Mouse (Mus musculus) lung, embryonic 15.5 days (tissue): ENCODE results near the gene Capzb. TPM values are rescaled to one million over a fixed set of nuclear protein-coding genes. Genes with fewer than 3 reads are reported as not detected.

Experiments
- ATAC-seq: fragments of 200-750 bp; cut with Nextera tagmentation; 2 replicates; pipeline ENCODE4 v1.8.0; 2017; ENCODE audit warnings: moderate number of reproducible peaks, borderline replicate concordance; ENCODE audit not compliant: low FRiP score, low TSS enrichment; ENCODE audit errors: extremely low read depth
- H3K27ac ChIP-seq: fragments of 300-500 bp; sonication (generic); 2 replicates; pipeline ENCODE4 v1.5.1; 2015; ENCODE audit warnings: moderate library complexity, mild to moderate bottlenecking, inconsistent platforms
- H3K27me3 ChIP-seq: fragments of 300-500 bp; sonication (generic); 2 replicates; pipeline ENCODE4 v1.6.1; 2015; ENCODE audit warnings: inconsistent platforms
- H3K36me3 ChIP-seq: fragments of 300-500 bp; sonication (generic); 2 replicates; pipeline ENCODE4 v1.6.1; 2015; ENCODE audit warnings: inconsistent platforms
- H3K4me1 ChIP-seq: fragments of 300-500 bp; sonication (generic); 2 replicates; pipeline ENCODE4 v1.6.1; 2015; ENCODE audit warnings: inconsistent platforms
- H3K4me2 ChIP-seq: fragments of 300-500 bp; sonication (generic); 2 replicates; pipeline ENCODE4 v1.6.1; 2015; ENCODE audit warnings: inconsistent platforms, mild to moderate bottlenecking, moderate library complexity
- H3K4me3 ChIP-seq: fragments of 300-500 bp; sonication (generic); 2 replicates; pipeline ENCODE4 v1.5.1; 2015; ENCODE audit warnings: mild to moderate bottlenecking, inconsistent platforms
- H3K9ac ChIP-seq: fragments of 300-500 bp; sonication (generic); 2 replicates; pipeline ENCODE4 v1.6.1; 2015; ENCODE audit warnings: inconsistent platforms
- H3K9me3 ChIP-seq: fragments of 300-500 bp; sonication (generic); 2 replicates; pipeline ENCODE4 v1.6.1; 2016; ENCODE audit warnings: inconsistent platforms
- WGBS: fragments of 180-500 bp; shearing (Covaris S2); methylation state at CpG from one replicate; pipeline ENCODE4 v1.1.7; 2015; 5-methylcytosine and 5-hydroxymethylcytosine counted together
- polyA plus RNA-seq: library from polyadenylated mRNA; unstranded; fragments of >200 nt; fragmentation: Nextera tagmentation; extraction: Ambion mirVana; gene quantifications from 2 replicates; pipeline ENCODE4 v1.2.1, GENCODE M21; 2015

Gene Capzb
- polyA plus RNA-seq, 1 experiment from 2014 or later, result 467 TPM

DNA sequence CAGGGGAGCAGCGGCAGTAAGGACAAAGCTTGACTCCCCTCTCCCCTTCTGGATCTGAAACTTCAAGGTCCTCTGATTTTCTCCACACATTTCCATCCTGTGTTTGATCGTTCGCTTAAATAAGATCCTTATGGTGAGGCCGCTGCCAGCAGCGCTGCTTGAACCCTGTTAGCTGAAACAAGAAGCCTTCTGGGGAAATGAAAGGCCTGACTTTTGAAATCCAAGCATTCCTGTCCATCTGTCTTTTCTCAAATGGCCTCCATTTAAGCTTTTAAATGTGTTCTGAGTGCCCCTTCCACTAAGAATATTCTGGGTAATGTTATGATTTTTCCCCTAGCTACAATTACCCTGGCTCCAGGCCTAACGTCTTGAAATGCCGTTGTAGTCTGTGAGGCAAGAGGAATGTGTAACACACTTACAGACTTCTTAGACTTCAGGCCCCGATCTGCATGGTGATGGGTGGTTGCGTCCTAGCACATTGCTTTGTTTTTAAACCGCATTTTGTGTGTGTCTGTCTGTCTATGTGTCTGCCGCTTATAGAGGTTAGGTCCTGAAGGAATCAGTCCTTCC lies 66.7 kb downstream of the Capzb start:
- Histone ChIP-seq H3K4me3 (no peak overlapping the region), H3K4me1 (peaks cover 34% of the 10 kb centered on the region), H3K27me3 (no peaks in the 10 kb centered on the region), H3K9ac (no peak overlapping the region), H3K9me3 (no peaks in the 10 kb centered on the region), H3K36me3 (peaks cover 55% of the 10 kb centered on the region), H3K27ac (peak overlapping the region; percentile 90), H3K4me2 (no peak overlapping the region)
- 68% methylated on average over 11 of the region's 11 CpGs for WGBS
- ATAC-seq, result no peak

DNA sequence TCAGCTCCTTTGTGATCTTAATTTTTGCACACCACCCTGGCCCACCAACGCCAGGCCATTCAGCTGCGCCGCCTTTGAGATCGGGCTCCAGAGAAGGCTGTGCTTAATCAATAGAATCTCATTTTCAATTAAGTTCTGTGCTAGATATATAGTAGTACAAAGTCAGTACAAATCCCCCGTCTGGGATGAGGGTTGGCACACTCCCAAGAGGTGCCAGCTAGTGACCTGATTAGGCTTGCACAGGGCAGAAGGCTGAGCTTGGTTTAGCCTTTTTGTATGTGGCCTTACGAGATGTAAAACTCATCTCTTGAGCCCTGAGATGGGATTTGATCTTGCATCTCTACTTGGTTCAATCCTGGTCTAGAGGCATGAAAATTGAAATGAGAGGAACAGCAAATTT lies 70.3 kb downstream of the Capzb start:
- Histone ChIP-seq H3K27me3 (no peaks in the 10 kb centered on the region), H3K9ac (no peak overlapping the region), H3K4me2 (no peak overlapping the region), H3K9me3 (no peaks in the 10 kb centered on the region), H3K27ac (no peak overlapping the region), H3K4me3 (no peak overlapping the region), H3K36me3 (peaks cover 75% of the 10 kb centered on the region), H3K4me1 (peaks cover 11% of the 10 kb centered on the region)
- 91% methylated on average over 6 of the region's 6 CpGs for WGBS
- ATAC-seq, result no peak

DNA sequence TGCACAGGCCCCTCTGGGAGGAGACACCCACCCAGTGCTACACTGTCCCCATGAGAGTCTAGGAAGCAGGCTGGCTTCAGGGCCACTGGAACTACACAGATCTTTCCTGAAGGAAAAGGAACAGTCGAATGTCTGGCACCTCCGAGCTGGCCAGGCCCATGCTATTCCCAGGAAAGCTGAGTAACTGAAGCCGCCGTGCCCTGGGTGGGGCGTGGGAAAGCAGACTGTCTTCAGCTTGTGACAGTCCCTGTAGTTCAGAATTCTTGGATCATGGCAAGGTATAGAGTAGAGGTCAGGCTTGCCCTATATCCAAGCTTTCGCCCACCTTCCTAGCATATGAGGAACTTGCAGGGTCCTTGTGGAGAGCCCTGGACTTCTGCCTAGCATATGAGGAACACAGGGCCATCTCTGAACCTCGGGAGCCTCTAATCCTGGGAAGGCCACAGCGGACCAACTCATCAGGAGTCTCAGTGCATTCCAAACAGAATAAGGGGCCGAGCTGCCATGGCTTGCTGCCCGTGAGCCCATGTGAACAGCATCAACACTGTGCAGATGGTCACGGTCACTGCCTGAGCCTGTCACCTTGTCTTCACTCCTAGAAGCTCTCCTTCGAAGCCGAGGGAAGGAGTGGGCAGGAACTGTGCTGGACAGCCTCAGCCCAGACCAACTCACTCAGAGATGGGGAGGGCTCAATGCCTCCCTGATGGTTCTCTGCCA lies 73.2 kb downstream of the Capzb start:
- Histone ChIP-seq H3K4me1 (no peaks in the 10 kb centered on the region), H3K4me2 (no peak overlapping the region), H3K4me3 (no peak overlapping the region), H3K36me3 (peaks cover 77% of the 10 kb centered on the region), H3K9me3 (no peaks in the 10 kb centered on the region), H3K27me3 (no peaks in the 10 kb centered on the region), H3K9ac (no peak overlapping the region), H3K27ac (no peak overlapping the region)
- no peak for ATAC-seq
- WGBS, result 86% methylated on average over 13 of the region's 13 CpGs

DNA sequence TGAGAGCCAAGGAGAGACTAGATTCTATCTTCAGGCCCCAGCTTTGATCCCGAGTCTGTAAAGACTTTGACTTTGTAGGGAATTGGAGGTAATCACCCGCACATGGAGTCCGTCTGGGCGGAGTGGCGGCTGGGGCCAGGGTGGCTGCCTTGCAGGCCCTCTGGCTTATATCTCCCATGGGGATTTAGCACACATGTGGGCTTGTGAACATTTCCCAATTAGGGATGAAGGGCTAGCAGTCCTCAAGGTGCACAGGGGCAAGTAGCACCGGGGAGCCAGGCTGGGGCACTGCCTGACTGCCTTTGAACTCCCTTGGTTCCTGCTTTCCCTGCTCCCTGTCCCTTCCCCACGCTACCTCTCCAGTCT lies 73.8 kb downstream of the Capzb start:
- Histone ChIP-seq H3K27me3 (no peaks in the 10 kb centered on the region), H3K27ac (no peak overlapping the region), H3K9ac (no peak overlapping the region), H3K9me3 (no peaks in the 10 kb centered on the region), H3K4me3 (no peak overlapping the region), H3K4me2 (no peak overlapping the region), H3K36me3 (peaks cover 74% of the 10 kb centered on the region), H3K4me1 (no peaks in the 10 kb centered on the region)
- ATAC-seq, result no peak
- 88% methylated on average over 7 of the region's 7 CpGs for WGBS

DNA sequence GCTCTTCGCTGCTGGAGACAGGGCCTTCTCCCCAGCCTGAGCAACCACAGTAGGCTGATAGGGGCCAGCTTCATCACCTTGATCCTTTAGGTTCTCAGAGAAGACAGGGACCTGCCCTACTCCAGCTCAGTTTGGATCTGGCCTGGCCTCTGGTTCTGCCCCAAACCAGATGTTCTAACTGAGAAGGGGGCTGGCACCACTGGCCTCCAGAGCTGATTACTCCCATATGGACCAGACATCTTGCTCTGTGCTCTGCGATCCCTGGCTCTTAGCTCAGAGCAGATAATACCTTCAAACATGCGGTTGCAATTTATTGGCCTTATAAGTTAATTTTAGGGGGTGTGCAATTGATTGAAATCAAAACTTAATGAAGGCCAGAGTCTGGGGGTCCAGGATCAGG lies 74.6 kb downstream of the Capzb start:
- Histone ChIP-seq H3K4me3 (no peak overlapping the region), H3K4me1 (no peaks in the 10 kb centered on the region), H3K36me3 (peaks cover 67% of the 10 kb centered on the region), H3K4me2 (no peak overlapping the region), H3K9ac (no peak overlapping the region), H3K9me3 (no peaks in the 10 kb centered on the region), H3K27me3 (no peaks in the 10 kb centered on the region), H3K27ac (no peak overlapping the region)
- WGBS, result 78% methylated on average over 3 of the region's 3 CpGs
- no peak for ATAC-seq

DNA sequence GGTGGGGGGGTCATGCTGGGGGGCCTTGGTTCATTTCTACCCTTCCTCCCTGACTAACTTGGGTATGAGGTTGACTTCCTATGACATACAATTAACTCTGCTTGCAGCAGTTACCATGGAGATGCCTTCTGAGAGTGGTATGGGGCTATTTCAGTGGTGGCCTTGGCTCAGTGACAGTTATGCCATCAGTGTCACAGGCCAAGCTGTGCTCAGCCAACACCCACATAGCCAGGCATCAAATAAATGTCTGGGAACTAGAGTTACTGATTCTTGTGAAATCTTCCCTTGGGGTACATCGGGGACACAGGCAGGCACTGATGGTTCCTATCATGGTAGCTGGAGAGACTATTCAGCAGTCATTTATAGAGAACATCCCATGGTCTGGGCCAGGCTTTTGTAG lies 75.5 kb downstream of the Capzb start:
- Histone ChIP-seq H3K27ac (no peak overlapping the region), H3K4me3 (no peak overlapping the region), H3K4me2 (no peak overlapping the region), H3K27me3 (no peaks in the 10 kb centered on the region), H3K4me1 (no peaks in the 10 kb centered on the region), H3K36me3 (peaks cover 58% of the 10 kb centered on the region), H3K9me3 (no peaks in the 10 kb centered on the region), H3K9ac (no peak overlapping the region)
- ATAC-seq, result no peak
- 88% methylated on average over 1 of the region's 1 CpGs for WGBS

DNA sequence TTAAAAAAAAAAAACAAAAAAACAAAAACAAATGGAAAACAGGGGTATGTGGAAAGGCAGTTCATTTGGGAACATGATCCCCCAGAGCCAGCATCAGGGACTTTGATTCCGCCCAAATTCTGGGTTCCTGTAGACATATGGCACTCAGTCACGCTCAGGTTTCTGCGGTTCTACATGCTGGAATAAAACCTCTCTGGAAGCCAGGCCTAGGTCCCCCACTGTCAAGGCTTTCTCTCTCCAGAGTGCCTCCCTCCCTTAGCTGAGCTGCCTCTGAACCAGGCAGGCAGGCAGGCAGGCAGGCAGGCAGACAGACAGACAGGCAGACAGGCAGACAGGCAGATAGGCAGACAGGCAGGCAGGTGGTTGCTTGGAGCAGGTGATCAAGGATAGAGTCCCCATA lies 77.5 kb downstream of the Capzb start:
- ATAC-seq, result no peak
- H3K4me3 ChIP-seq, result no peak overlapping the region
- no peak overlapping the region for H3K27ac ChIP-seq
- no peak overlapping the region for H3K4me2 ChIP-seq
- WGBS, result 98% methylated on average over 3 of the region's 3 CpGs
- peaks cover 52% of the 10 kb centered on the region for H3K36me3 ChIP-seq
- no peaks in the 10 kb centered on the region for H3K4me1 ChIP-seq
- no peaks in the 10 kb centered on the region for H3K27me3 ChIP-seq
- no peak overlapping the region for H3K9ac ChIP-seq
- H3K9me3 ChIP-seq, result no peaks in the 10 kb centered on the region

DNA sequence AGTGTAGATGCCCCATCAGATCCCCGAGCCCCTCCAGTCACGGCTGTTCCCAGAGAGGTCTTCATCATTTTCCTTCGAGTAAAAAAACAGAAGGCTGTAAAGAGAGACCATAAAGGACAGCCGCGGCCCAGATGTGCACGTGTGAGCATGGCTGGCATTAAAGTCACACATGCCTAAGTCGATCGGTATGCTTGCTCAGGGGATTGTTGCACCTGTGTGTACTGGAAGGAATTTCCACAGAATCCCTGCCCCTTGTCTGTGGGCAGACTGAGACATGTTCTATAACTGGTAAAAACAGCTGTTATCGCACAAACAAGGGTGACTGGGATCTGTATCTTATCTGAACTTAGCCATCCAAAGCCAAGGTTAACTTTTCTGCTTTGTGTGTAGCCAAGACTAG lies 78.9 kb downstream of the Capzb start:
- no peak overlapping the region for H3K4me2 ChIP-seq
- H3K4me1 ChIP-seq, result no peaks in the 10 kb centered on the region
- H3K4me3 ChIP-seq, result no peak overlapping the region
- H3K27me3 ChIP-seq, result no peaks in the 10 kb centered on the region
- no peak overlapping the region for H3K9ac ChIP-seq
- ATAC-seq, result no peak
- H3K27ac ChIP-seq, result no peak overlapping the region
- no peaks in the 10 kb centered on the region for H3K9me3 ChIP-seq
- H3K36me3 ChIP-seq, result peaks cover 48% of the 10 kb centered on the region
- 82% methylated on average over 9 of the region's 9 CpGs for WGBS

DNA sequence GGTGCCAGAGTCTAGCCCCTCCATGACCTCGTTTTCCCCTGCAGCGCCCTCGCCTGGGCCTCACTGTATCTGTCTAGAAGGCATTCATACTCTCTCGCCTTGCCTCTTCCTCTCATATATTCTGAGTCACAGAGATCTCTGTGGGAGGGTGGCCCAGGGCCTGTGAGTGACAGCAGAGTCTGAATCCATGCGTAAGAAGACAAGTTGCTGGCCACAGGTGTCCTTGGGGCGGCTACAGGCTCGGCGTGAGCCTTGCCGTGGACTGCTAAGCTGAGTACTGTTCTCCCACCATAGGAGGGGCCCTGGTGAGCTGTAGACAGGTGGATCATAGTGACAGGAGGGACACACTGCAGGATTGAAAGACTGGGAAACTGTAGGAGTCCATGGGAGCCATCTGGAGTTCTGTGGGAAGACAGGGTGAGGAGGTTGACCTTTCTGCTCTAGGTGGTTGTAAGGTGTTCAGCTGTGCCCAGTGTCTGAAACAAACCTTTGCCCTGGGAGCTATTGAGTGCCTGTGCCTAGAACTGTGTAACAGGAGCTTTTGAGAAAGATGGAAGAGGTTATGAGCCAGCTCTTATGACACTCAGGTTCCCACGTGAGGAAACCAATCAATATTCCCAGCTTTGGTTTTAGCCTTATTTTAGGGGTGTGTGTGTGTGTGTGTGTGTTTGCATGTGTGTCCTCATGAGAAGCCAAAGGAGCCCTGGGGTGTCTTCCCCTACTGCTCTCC lies 80.4 kb downstream of the Capzb start:
- Histone ChIP-seq H3K4me3 (no peak overlapping the region), H3K4me1 (no peaks in the 10 kb centered on the region), H3K36me3 (peaks cover 35% of the 10 kb centered on the region), H3K4me2 (no peak overlapping the region), H3K27me3 (no peaks in the 10 kb centered on the region), H3K9ac (no peak overlapping the region), H3K27ac (no peak overlapping the region), H3K9me3 (no peaks in the 10 kb centered on the region)
- ATAC-seq, result no peak
- 87% methylated on average over 10 of the region's 10 CpGs for WGBS

DNA sequence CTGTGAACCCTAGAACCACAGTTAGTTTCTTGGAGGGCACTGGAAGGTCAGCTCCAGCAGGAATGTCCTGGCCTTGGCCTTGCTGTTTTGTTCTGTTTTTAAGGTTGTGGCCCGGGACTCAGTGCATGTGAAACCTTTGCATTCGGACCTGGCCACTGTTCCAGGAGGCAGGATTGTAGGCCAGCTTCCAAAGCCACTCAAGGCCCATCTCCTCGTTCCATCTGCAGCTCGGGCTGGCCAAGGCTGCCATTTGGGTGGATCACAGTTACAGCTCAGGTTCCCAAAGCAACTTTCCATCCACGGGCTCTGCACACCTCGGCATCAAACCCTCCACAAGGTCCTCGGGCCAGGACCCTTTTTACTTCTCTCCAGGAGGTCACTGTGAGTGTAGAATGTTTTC lies 81.9 kb downstream of the Capzb start:
- Histone ChIP-seq H3K27ac (no peak overlapping the region), H3K9ac (no peak overlapping the region), H3K27me3 (no peaks in the 10 kb centered on the region), H3K9me3 (no peaks in the 10 kb centered on the region), H3K36me3 (peaks cover 24% of the 10 kb centered on the region; the same call in 1 of the 2 replicates), H3K4me1 (no peaks in the 10 kb centered on the region), H3K4me2 (no peak overlapping the region), H3K4me3 (no peak overlapping the region)
- ATAC-seq, result no peak
- 89% methylated on average over 7 of the region's 7 CpGs for WGBS

DNA sequence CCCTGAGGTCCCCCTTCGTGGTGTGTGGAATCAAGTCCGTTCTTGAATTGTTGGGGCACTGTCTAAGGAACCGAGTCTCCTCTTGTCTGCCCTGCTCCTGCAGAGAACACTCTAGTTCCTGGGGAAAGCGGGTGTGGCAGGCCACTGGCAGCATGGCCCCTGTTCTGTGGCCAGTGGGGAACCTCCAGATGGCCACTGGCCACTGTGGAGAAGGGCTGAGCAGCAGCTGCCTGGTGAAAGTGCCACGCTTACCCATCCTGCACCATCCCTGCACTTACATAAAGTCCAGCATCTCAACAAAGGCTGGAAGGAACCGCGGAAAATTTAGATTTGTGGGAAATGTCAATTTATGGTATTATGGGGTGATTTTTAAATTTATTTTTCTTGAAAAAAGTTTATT lies 83.7 kb downstream of the Capzb start:
- 89% methylated on average over 7 of the region's 7 CpGs for WGBS
- no peaks in the 10 kb centered on the region for H3K27me3 ChIP-seq
- H3K4me1 ChIP-seq, result no peaks in the 10 kb centered on the region
- H3K4me3 ChIP-seq, result no peak overlapping the region
- H3K27ac ChIP-seq, result no peak overlapping the region
- no peaks in the 10 kb centered on the region for H3K9me3 ChIP-seq
- H3K9ac ChIP-seq, result no peak overlapping the region
- H3K4me2 ChIP-seq, result no peak overlapping the region
- H3K36me3 ChIP-seq, result peaks cover 40% of the 10 kb centered on the region
- ATAC-seq, result no peak

DNA sequence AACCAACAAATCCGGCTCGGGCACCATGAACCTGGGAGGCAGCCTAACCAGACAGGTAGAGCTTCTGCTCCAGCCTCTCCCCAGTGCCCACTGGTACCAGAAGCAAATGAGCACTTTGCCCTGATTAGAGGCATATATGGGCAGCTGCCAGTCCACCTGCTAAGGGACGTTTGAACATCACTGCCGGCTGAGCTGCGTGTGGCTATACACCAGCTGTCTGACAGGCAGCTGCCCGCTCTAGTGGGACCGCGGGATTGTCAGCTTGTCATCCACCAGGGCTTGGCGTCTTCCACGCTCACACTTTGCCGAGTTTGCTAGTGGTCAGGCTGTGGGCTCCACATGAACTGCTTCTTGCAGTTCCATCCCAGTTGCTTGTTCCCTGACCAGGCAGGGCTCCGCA lies 87.8 kb downstream of the Capzb start:
- Histone ChIP-seq H3K27me3 (no peaks in the 10 kb centered on the region), H3K4me3 (no peak overlapping the region), H3K36me3 (peaks cover 44% of the 10 kb centered on the region), H3K4me2 (no peak overlapping the region), H3K27ac (no peak overlapping the region), H3K4me1 (no peaks in the 10 kb centered on the region), H3K9ac (no peak overlapping the region), H3K9me3 (no peaks in the 10 kb centered on the region)
- ATAC-seq, result no peak
- WGBS, result 87% methylated on average over 12 of the region's 12 CpGs
